Mouse (Mus musculus): ENCODE measurements around the gene Bscl2. TPM values are rescaled to one million over a fixed set of nuclear protein-coding genes. Genes with fewer than 3 reads are reported as not detected.
"Not testable (repeated sequence)": the region's sequence is repeated elsewhere in the genome, so short reads cannot be mapped to it uniquely, and the experiment has no call there.

The Bscl2 gene
- polyA plus RNA-seq, 1 experiment from 2014 or later: 39.6 TPM

- Histone ChIP-seq H3K4me3 (ENCODE audit: low read depth, low read length) (peak overlapping the region; percentile 79; the same call in 1 of the 2 replicates), H3K4me2 (ENCODE audit: low read length) (peak overlapping the region; percentile 85), H3K4me1 (replicated peaks; ENCODE audit: control insufficient read depth, insufficient read depth, low read length) (peaks cover 13% of the 10 kb centered on the region), H3K27me3 (replicated peaks; ENCODE audit: control insufficient read depth, insufficient read depth, low read length) (no peaks in the 10 kb centered on the region), H3K9me3 (ENCODE audit: control insufficient read depth, low read length) (no peaks in the 10 kb centered on the region), H3K9ac (ENCODE audit: low read length) (peak overlapping the region; percentile 97), H3K27ac (ENCODE audit: low read depth) (peak overlapping the region; percentile 88), H3K36me3 (ENCODE audit: control insufficient read depth, insufficient read depth, low read length) (peaks cover 15% of the 10 kb centered on the region)
- 43% methylated on average over 1 of the region's 1 CpGs for WGBS
- no peak for DNase-seq (ENCODE audit: low spot score)
- ATAC-seq (replicated peaks; ENCODE audit: low FRiP score, low TSS enrichment, low read depth): no peak
Observed at GRCm38 (mm10) chr19:8886916-8887584, 49.8 kb downstream of the Bscl2 start.

- ATAC-seq (replicated peaks; ENCODE audit: low FRiP score, low TSS enrichment, low read depth) (no peak), DNase-seq (ENCODE audit: low spot score) (peak; percentile 55)
- Histone ChIP-seq H3K27ac (ENCODE audit: low read depth) (peak overlapping the region; percentile 88), H3K4me2 (ENCODE audit: low read length) (peak overlapping the region; percentile 85), H3K27me3 (replicated peaks; ENCODE audit: control insufficient read depth, insufficient read depth, low read length) (no peaks in the 10 kb centered on the region), H3K9me3 (ENCODE audit: control insufficient read depth, low read length) (no peaks in the 10 kb centered on the region), H3K4me3 (ENCODE audit: low read depth, low read length) (peak overlapping the region; percentile 79), H3K36me3 (ENCODE audit: control insufficient read depth, insufficient read depth, low read length) (peaks cover 15% of the 10 kb centered on the region), H3K4me1 (replicated peaks; ENCODE audit: control insufficient read depth, insufficient read depth, low read length) (peaks cover 13% of the 10 kb centered on the region), H3K9ac (ENCODE audit: low read length) (peak overlapping the region; percentile 97)
- WGBS: 18% methylated on average over 19 of the region's 19 CpGs
Observed at GRCm38 (mm10) chr19:8887585-8888463, 50.6 kb downstream of the Bscl2 start.

- Histone ChIP-seq H3K27me3 (replicated peaks; ENCODE audit: control insufficient read depth, insufficient read depth, low read length) (no peaks in the 10 kb centered on the region), H3K27ac (ENCODE audit: low read depth) (peak within 1 kb of the TSS; percentile 88), H3K36me3 (ENCODE audit: control insufficient read depth, insufficient read depth, low read length) (peaks cover 15% of the 10 kb centered on the region), H3K4me1 (replicated peaks; ENCODE audit: control insufficient read depth, insufficient read depth, low read length) (peaks cover 13% of the 10 kb centered on the region), H3K9me3 (ENCODE audit: control insufficient read depth, low read length) (no peaks in the 10 kb centered on the region), H3K4me3 (ENCODE audit: low read depth, low read length) (peak within 1 kb of the TSS; percentile 79), H3K4me2 (ENCODE audit: low read length) (peak within 1 kb of the TSS; percentile 85), H3K9ac (ENCODE audit: low read length) (peak within 1 kb of the TSS; percentile 97)
- ATAC-seq (replicated peaks; ENCODE audit: low FRiP score, low TSS enrichment, low read depth) (peak; percentile 93), DNase-seq (ENCODE audit: low spot score) (peak; percentile 97)
- under 1% methylated on average over 58 of the region's 58 CpGs for WGBS
Observed at GRCm38 (mm10) chr19:8888511-8889385, 51.5 kb downstream of the Bscl2 start, which contains the start of the genes 1810009A15Rik and Gm49416. Gene 1810009A15Rik (plus strand): TSS chr19:8888853. Gene Gm49416 (plus strand): TSS chr19:8888926.

- Histone ChIP-seq H3K27ac (ENCODE audit: low read depth) (peak within 1 kb of the TSS; percentile 60), H3K9ac (ENCODE audit: low read length) (peak within 1 kb of the TSS; percentile 64), H3K4me1 (replicated peaks; ENCODE audit: control insufficient read depth, insufficient read depth, low read length) (peaks cover 12% of the 10 kb centered on the region), H3K4me3 (ENCODE audit: low read depth, low read length) (peak within 1 kb of the TSS; percentile 91), H3K27me3 (replicated peaks; ENCODE audit: control insufficient read depth, insufficient read depth, low read length) (no peaks in the 10 kb centered on the region), H3K4me2 (ENCODE audit: low read length) (peak within 1 kb of the TSS; percentile 92), H3K9me3 (ENCODE audit: control insufficient read depth, low read length) (no peaks in the 10 kb centered on the region), H3K36me3 (ENCODE audit: control insufficient read depth, insufficient read depth, low read length) (peaks cover 41% of the 10 kb centered on the region)
- 2% methylated on average over 54 of the region's 54 CpGs for WGBS
- peak; percentile 94 for DNase-seq (ENCODE audit: low spot score)
- ATAC-seq (replicated peaks; ENCODE audit: low FRiP score, low TSS enrichment, low read depth): peak; percentile 41
Observed at GRCm38 (mm10) chr19:8892829-8893766, 55.8 kb downstream of the Bscl2 start, which contains the start of gene Ints5. Gene Ints5 (plus strand): TSS chr19:8893005.

- Histone ChIP-seq H3K27ac (ENCODE audit: low read depth) (no peak overlapping the region), H3K9me3 (ENCODE audit: control insufficient read depth, low read length) (no peaks in the 10 kb centered on the region), H3K27me3 (replicated peaks; ENCODE audit: control insufficient read depth, insufficient read depth, low read length) (no peaks in the 10 kb centered on the region), H3K9ac (ENCODE audit: low read length) (no peak overlapping the region), H3K36me3 (ENCODE audit: control insufficient read depth, insufficient read depth, low read length) (peaks cover 38% of the 10 kb centered on the region), H3K4me3 (ENCODE audit: low read depth, low read length) (no peak overlapping the region), H3K4me1 (replicated peaks; ENCODE audit: control insufficient read depth, insufficient read depth, low read length) (peaks cover 21% of the 10 kb centered on the region), H3K4me2 (ENCODE audit: low read length) (no peak overlapping the region)
- DNase-seq (ENCODE audit: low spot score): no peak
- ATAC-seq (replicated peaks; ENCODE audit: low FRiP score, low TSS enrichment, low read depth): no peak
- 92% methylated on average over 9 of the region's 9 CpGs for WGBS
Observed at GRCm38 (mm10) chr19:8895397-8895960, 58.2 kb downstream of the Bscl2 start.

- not testable (repeated sequence) for H3K27me3 ChIP-seq (replicated peaks; ENCODE audit: control insufficient read depth, insufficient read depth, low read length); H3K4me2 ChIP-seq (ENCODE audit: low read length); H3K9me3 ChIP-seq (ENCODE audit: control insufficient read depth, low read length); DNase-seq (ENCODE audit: low spot score); H3K27ac ChIP-seq (ENCODE audit: low read depth); ATAC-seq (replicated peaks; ENCODE audit: low FRiP score, low TSS enrichment, low read depth); H3K9ac ChIP-seq (ENCODE audit: low read length); H3K4me3 ChIP-seq (ENCODE audit: low read depth, low read length)
- peaks cover 21% of the 10 kb centered on the region for H3K4me1 ChIP-seq (replicated peaks; ENCODE audit: control insufficient read depth, insufficient read depth, low read length)
- WGBS: 88% methylated on average over 5 of the region's 5 CpGs
- H3K36me3 ChIP-seq (ENCODE audit: control insufficient read depth, insufficient read depth, low read length): peaks cover 32% of the 10 kb centered on the region
Observed at GRCm38 (mm10) chr19:8896231-8896630, 59.0 kb downstream of the Bscl2 start.

GRCm38 (mm10) chr19:8897211-8897864 is 60.1 kb downstream of the Bscl2 start:
- peak; percentile 66 for DNase-seq (ENCODE audit: low spot score)
- ATAC-seq (replicated peaks; ENCODE audit: low FRiP score, low TSS enrichment, low read depth): peak; percentile 30
- H3K4me3 ChIP-seq (ENCODE audit: low read depth, low read length): peak overlapping the region; percentile 96
- H3K36me3 ChIP-seq (ENCODE audit: control insufficient read depth, insufficient read depth, low read length): peaks cover 33% of the 10 kb centered on the region
- H3K27ac ChIP-seq (ENCODE audit: low read depth): peak overlapping the region; percentile 84
- WGBS: 25% methylated on average over 21 of the region's 21 CpGs
- H3K9me3 ChIP-seq (ENCODE audit: control insufficient read depth, low read length); H3K27me3 ChIP-seq (replicated peaks; ENCODE audit: control insufficient read depth, insufficient read depth, low read length): not testable (repeated sequence)
- H3K4me1 ChIP-seq (replicated peaks; ENCODE audit: control insufficient read depth, insufficient read depth, low read length): peaks cover 21% of the 10 kb centered on the region
- peak overlapping the region; percentile 58 for H3K4me2 ChIP-seq (ENCODE audit: low read length)
- peak overlapping the region; percentile 97 for H3K9ac ChIP-seq (ENCODE audit: low read length)

Data from intestine, embryonic 14.5 days (tissue).